Comparison of ENCODE assay signal across 26 mouse cellular contexts in genomic region chr12:78834496-78834895, GRCm38 (mm10).
"Had no signal": no experiment of that assay in that cellular context is flagged by ENCODE, and none has a peak within 500 bp of the region (broad histone marks: within the 10 kb centered on the region; RNA-seq: fewer than 3 reads in every experiment).

No protein-coding gene starts in this region.

- H3K4me1 ChIP-seq: heart, embryonic 10.5 days; heart, embryonic 12.5 days; hindbrain, embryonic 10.5 days; hindbrain, embryonic 12.5 days; intestine, embryonic 15.5 days; limb, embryonic 13.5 days; limb, embryonic 15.5 days had no signal

- H3K27ac ChIP-seq: gastrocnemius, adult 2 months; heart, embryonic 10.5 days; hindbrain, embryonic 10.5 days; hindbrain, embryonic 12.5 days; hindbrain, embryonic 14.5 days; intestine, embryonic 15.5 days; kidney, postnatal 0 days; limb, embryonic 13.5 days; limb, embryonic 15.5 days had no signal

- H3K27me3 ChIP-seq: heart, embryonic 12.5 days; hindbrain, embryonic 12.5 days; intestine, embryonic 15.5 days; limb, embryonic 13.5 days; limb, embryonic 15.5 days had no signal

- H3K4me2 ChIP-seq: heart, embryonic 12.5 days; hindbrain, embryonic 12.5 days; hindbrain, embryonic 14.5 days; intestine, embryonic 15.5 days; limb, embryonic 13.5 days; limb, embryonic 15.5 days; liver, embryonic 11.5 days had no signal

- ATAC-seq: hindbrain, embryonic 16.5 days; inflammation-experienced regulatory T-cells, adult 6 months; intestine, embryonic 15.5 days; intestine, postnatal 0 days had no signal

- DNase-seq: gastrocnemius, adult 2 months; gastrocnemius, postnatal 10 days; gastrocnemius, postnatal 25 days; heart, adult 18-20 months; heart, postnatal 10 days; heart, postnatal 4 days; kidney, adult 18-20 months; kidney, adult 8-10 months; kidney, postnatal 14 days; kidney, postnatal 36 days; layer of hippocampus, adult 9-11 months; layer of hippocampus, postnatal 36 days; left cerebral cortex, postnatal 4 days had no signal

- H3K9me3 ChIP-seq: heart, embryonic 10.5 days; heart, embryonic 12.5 days; hindbrain, embryonic 10.5 days; hindbrain, embryonic 12.5 days; intestine, embryonic 15.5 days; limb, embryonic 13.5 days; limb, embryonic 15.5 days had no signal

- H3K4me3 ChIP-seq: gastrocnemius, adult 2 months; heart, embryonic 10.5 days; heart, embryonic 12.5 days; hindbrain, embryonic 10.5 days; hindbrain, embryonic 12.5 days; intestine, embryonic 15.5 days; limb, embryonic 13.5 days; limb, embryonic 15.5 days had no signal

- H3K9ac ChIP-seq: heart, embryonic 12.5 days; hindbrain, embryonic 12.5 days; hindbrain, embryonic 14.5 days; intestine, embryonic 15.5 days; limb, embryonic 13.5 days; limb, embryonic 15.5 days had no signal
